Mouse (Mus musculus) lung, postnatal 10 days (tissue): ENCODE data around the gene Itga2.
A peak's percentile ranks its signal among the peaks of the same experiment; 100 is the strongest.

Experiments used
- DNase-seq: peaks from one replicate; pipeline ENCODE4 v3.0.0; 2021

The Itga2 gene

GRCm38 (mm10) chr13:114931775-114932294 lies at the start of gene Itga2:
Itga2 (minus strand) TSS chr13:114932100.
- peak; percentile 84 for DNase-seq

GRCm38 (mm10) chr13:114980831-114981419 lies 49.0 kb upstream of the Itga2 start:
- DNase-seq, result peak; percentile 51

GRCm38 (mm10) chr13:114974484-114975042 lies 42.7 kb upstream of the Itga2 start:
- DNase-seq, result no peak

GRCm38 (mm10) chr13:114971905-114972304 lies 40.0 kb upstream of the Itga2 start:
- no peak for DNase-seq

GRCm38 (mm10) chr13:114964233-114964632 lies 32.3 kb upstream of the Itga2 start:
- peak; percentile 88 for DNase-seq

- DNase-seq, result no peak
These were observed 22.6 kb upstream of the Itga2 start for GRCm38 (mm10) chr13:114954516-114954915.

GRCm38 (mm10) chr13:114933541-114933940 lies 1.6 kb upstream of the Itga2 start:
- DNase-seq, result no peak

- DNase-seq, result peak; percentile 24
These were observed 777 bp downstream of the Itga2 start for GRCm38 (mm10) chr13:114930996-114931649.

GRCm38 (mm10) chr13:114924785-114925184 lies 7.1 kb downstream of the Itga2 start:
- no peak for DNase-seq

- peak; percentile 14 for DNase-seq
These were observed 8.6 kb downstream of the Itga2 start for GRCm38 (mm10) chr13:114923331-114923730.

- no peak for DNase-seq
These were observed 16.1 kb downstream of the Itga2 start for GRCm38 (mm10) chr13:114915767-114916166.

- no peak for DNase-seq
These were observed 16.9 kb downstream of the Itga2 start for GRCm38 (mm10) chr13:114914963-114915362.

GRCm38 (mm10) chr13:114914559-114914958 lies 17.3 kb downstream of the Itga2 start:
- no peak for DNase-seq

- no peak for DNase-seq
These were observed 21.3 kb downstream of the Itga2 start for GRCm38 (mm10) chr13:114910629-114911028.

- DNase-seq, result no peak
These were observed 22.4 kb downstream of the Itga2 start for GRCm38 (mm10) chr13:114909514-114909913.

- DNase-seq, result no peak
These were observed 24.0 kb downstream of the Itga2 start for GRCm38 (mm10) chr13:114907876-114908275.

- peak; percentile 86 for DNase-seq
These were observed 35.0 kb downstream of the Itga2 start for GRCm38 (mm10) chr13:114896751-114897386.

GRCm38 (mm10) chr13:114895896-114896295 lies 36.0 kb downstream of the Itga2 start:
- DNase-seq, result peak; percentile 64

- DNase-seq, result no peak
These were observed 37.2 kb downstream of the Itga2 start for GRCm38 (mm10) chr13:114894718-114895117.

GRCm38 (mm10) chr13:114891655-114892054 lies 40.2 kb downstream of the Itga2 start:
- peak; percentile 30 for DNase-seq

GRCm38 (mm10) chr13:114887695-114888094 lies 44.2 kb downstream of the Itga2 start:
- DNase-seq, result no peak

- DNase-seq, result no peak
These were observed 44.6 kb downstream of the Itga2 start for GRCm38 (mm10) chr13:114887293-114887692.

- peak; percentile 58 for DNase-seq
These were observed 46.7 kb downstream of the Itga2 start for GRCm38 (mm10) chr13:114885171-114885570.

GRCm38 (mm10) chr13:114878667-114879066 lies 53.2 kb downstream of the Itga2 start:
- no peak for DNase-seq
